Mouse (Mus musculus): ENCODE data around the gene Ccdc83.

DNA sequence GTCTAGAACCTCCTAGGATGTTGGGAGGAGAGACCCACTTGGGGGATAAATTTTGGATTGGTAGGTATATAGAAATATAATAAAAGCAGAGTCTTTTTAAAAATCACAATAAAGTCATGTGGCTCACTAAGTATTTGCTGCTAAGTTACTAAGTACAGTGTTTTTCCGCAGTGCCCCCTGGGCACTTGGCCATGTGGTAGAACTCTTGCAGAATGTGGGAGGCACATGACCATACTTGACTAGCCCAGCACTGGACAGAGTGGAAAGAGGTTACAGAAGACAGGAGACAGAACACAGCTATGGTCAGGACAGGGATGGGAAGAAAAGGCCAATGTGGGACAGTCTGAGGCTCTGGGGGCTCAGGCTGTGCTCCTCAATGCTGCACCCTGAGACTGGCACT lies 41.4 kb upstream of the Ccdc83 start:
- TF ChIP-seq ZNF384 (IDR thresholded peaks at IDR 0.05; ENCODE audit: low read depth, low read length): no peak
- TF ChIP-seq CHD2 (IDR thresholded peaks at IDR 0.05; ENCODE audit: low read depth, low read length): no peak

All from ES-E14 (cell line).